Mouse (Mus musculus) C2C12 (cell line): ENCODE data around the gene Mmd2. TPM values are rescaled to one million over a fixed set of nuclear protein-coding genes. Genes with fewer than 3 reads are reported as not detected.

ENCODE experiments used
- H3K27me3 ChIP-seq: one replicate; pipeline ENCODE4 v1.6.1; 2011; ENCODE audit not compliant: control insufficient read depth, insufficient read depth, insufficient read length
- H3K36me3 ChIP-seq: one replicate; pipeline ENCODE4 v1.6.1; 2011; ENCODE audit not compliant: control insufficient read depth, insufficient read depth
- H3K4me3 ChIP-seq: one replicate; pipeline ENCODE4 v1.5.1; 2011; ENCODE audit warnings: mild to moderate bottlenecking, control low read depth; ENCODE audit not compliant: poor library complexity, insufficient read depth, severe bottlenecking
- H3K79me2 ChIP-seq: one replicate; pipeline ENCODE4 v1.6.1; 2011; ENCODE audit not compliant: control insufficient read depth, insufficient read depth
- H3K79me3 ChIP-seq: one replicate; pipeline ENCODE4 v1.6.1; 2011; ENCODE audit warnings: low read depth, control low read depth
- H3ac ChIP-seq: one replicate; pipeline ENCODE3; 2011; ENCODE audit warnings: low read depth; ENCODE audit not compliant: control insufficient read depth, insufficient read length
- CEBPB ChIP-seq: IDR thresholded peaks from one replicate; pipeline ENCODE4 v1.6.1; 2011; ENCODE audit warnings: low read depth, mild to moderate bottlenecking, control low read depth, moderate library complexity
- CTCF ChIP-seq: IDR thresholded peaks from one replicate; pipeline ENCODE4 v1.5.1; 2011; ENCODE audit not compliant: control insufficient read depth, insufficient read depth, insufficient read length
- FOSL1 ChIP-seq: IDR thresholded peaks from one replicate; pipeline ENCODE4 v1.8.0; 2011; ENCODE audit warnings: mild to moderate bottlenecking, low read length; ENCODE audit not compliant: poor library complexity, insufficient read depth, severe bottlenecking
- MAX ChIP-seq: IDR thresholded peaks from one replicate; pipeline ENCODE4 v1.6.1; 2011; ENCODE audit warnings: mild to moderate bottlenecking, control low read depth
- MYOD1 ChIP-seq: IDR thresholded peaks from one replicate; pipeline ENCODE4 v1.6.1; 2011; ENCODE audit warnings: low read depth; ENCODE audit not compliant: control insufficient read depth, insufficient read length
- MYOG ChIP-seq: IDR thresholded peaks from one replicate; pipeline ENCODE4 v1.6.1; 2011; ENCODE audit not compliant: control insufficient read depth, insufficient read length; ENCODE audit errors: extremely low read depth
- USF1 ChIP-seq: IDR thresholded peaks from one replicate; pipeline ENCODE4 v1.6.1; 2011; ENCODE audit warnings: low read depth, mild to moderate bottlenecking, control low read depth, moderate library complexity
- polyA plus RNA-seq: library from polyadenylated mRNA; unstranded; fragments of >200 nt; fragmentation: generic; extraction: Trizol; gene quantifications from one replicate; pipeline ENCODE4 v1.2.1, GENCODE M21; 2012; ENCODE audit warnings: missing spikeins

The Mmd2 gene
- polyA plus RNA-seq, 1 experiment = not detected

DNA sequence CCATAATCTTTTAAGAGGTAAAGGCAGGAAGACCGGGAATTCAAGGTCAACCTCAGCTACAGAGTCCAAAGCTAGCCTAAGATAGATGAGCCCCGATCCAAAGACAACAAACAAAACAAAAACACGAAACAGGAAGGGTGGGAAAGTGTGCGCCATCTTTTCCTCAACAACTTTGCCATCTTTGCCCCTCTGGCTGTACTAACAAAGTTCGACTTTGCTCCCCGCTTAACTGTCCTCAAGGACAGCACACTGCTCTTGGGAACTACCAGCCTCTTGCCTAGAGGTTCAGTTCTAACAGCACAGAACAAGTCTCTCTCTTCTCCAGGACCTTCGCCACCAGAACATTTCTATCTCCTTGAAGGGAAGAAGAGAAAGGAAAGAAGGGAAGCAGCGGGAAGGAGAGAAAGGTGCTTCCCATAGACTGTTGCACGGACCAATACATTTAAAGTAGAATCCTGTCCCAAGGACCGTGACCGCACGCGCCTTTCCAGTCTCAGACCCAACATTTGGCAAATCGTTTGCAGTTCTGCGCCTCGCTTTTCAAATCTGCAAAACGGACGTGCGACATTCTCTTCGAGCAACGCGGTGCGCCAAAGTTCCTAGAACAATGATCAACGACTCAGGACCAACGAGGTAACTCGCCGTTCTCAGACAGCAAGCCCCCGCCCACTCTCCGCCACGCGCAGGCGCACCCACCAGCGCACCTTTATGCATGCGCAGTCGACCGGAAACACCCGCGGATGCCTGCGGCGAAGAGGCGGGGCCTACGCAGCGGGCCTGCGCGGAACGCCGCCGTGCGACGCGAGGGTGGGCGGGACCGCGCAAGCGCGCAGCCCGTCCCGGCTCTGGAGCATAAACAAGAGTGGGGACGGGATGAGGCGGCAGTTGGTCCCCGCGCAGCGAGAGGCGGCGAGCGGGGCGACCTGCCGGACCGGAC lies 20.4 kb upstream of the Mmd2 start:
- H3K79me3 ChIP-seq = peaks cover 26% of the 10 kb centered on the region
- H3K36me3 ChIP-seq = peaks cover 8% of the 10 kb centered on the region
- peaks cover 42% of the 10 kb centered on the region for H3K79me2 ChIP-seq
- peak overlapping the region; percentile 86 for H3K4me3 ChIP-seq
- no peaks in the 10 kb centered on the region for H3K27me3 ChIP-seq
- TF ChIP-seq MAX (peak; percentile 52), MYOG (no peak), CTCF (no peak)
- peak overlapping the region; percentile 81 for H3ac ChIP-seq

- H3K79me2 ChIP-seq = peaks cover 28% of the 10 kb centered on the region
- peak within 1 kb of the TSS; percentile 11 for H3ac ChIP-seq
- TF ChIP-seq CTCF = no peak
- H3K4me3 ChIP-seq = peak within 1 kb of the TSS; percentile 86
- no peaks in the 10 kb centered on the region for H3K36me3 ChIP-seq
- peaks cover 24% of the 10 kb centered on the region for H3K79me3 ChIP-seq
- no peaks in the 10 kb centered on the region for H3K27me3 ChIP-seq
These were observed 18.8 kb upstream of the Mmd2 start, which contains the start of gene Wipi2 for GRCm38 (mm10) chr5:142627398-142627797. Gene Wipi2 (plus strand): TSS chr5:142627698.

DNA sequence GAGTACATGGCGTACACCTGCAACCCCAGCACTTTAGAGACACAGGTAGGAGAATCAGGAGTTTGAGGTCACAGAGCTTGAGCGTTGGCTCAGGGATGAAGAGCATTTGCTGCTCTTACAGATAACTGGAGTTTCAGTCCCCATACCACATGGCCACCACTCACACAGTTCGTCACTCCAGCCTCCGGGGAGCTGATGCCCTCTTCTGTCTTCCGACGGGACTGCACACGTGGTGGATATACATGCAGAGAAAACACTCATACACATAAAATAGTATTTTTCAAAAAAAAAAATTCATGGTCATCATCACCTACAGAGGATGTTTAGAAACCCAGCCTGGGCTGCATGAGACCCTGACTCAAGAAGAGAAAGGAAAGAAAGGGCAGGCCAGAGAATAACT lies 14.5 kb upstream of the Mmd2 start:
- Histone ChIP-seq H3K79me3 (no peaks in the 10 kb centered on the region), H3K79me2 (no peaks in the 10 kb centered on the region), H3ac (no peak overlapping the region), H3K4me3 (no peak overlapping the region), H3K27me3 (peaks cover 22% of the 10 kb centered on the region), H3K36me3 (no peaks in the 10 kb centered on the region)
- TF ChIP-seq MYOD1 (no peak), FOSL1 (no peak), USF1 (no peak), CEBPB (no peak), MAX (no peak), MYOG (no peak), CTCF (no peak)

DNA sequence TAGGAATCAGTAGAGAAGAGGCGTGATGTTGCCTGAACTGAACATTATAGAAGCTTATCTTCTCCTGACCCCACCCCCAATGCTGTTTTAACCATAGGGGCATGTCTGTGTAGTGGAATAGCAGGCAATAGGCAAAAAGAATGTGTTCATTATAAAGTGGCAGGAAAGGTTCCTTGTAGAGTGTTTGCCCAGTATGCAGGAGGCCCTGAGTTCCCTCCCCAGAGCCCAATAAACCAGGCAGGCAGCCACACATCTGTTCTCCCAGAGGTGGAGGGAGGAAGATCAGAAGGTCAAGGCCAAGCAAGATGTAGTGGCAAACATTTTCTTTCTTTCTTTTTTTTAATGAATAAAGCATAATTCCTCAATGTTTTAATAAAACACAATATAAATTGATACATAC lies 13.5 kb upstream of the Mmd2 start:
- TF ChIP-seq FOSL1 (no peak), MYOD1 (no peak), MAX (no peak), MYOG (no peak), CTCF (no peak), CEBPB (no peak), USF1 (no peak)
- Histone ChIP-seq H3K27me3 (peaks cover 25% of the 10 kb centered on the region), H3K79me3 (no peaks in the 10 kb centered on the region), H3K79me2 (no peaks in the 10 kb centered on the region), H3K36me3 (no peaks in the 10 kb centered on the region), H3ac (no peak overlapping the region), H3K4me3 (no peak overlapping the region)

DNA sequence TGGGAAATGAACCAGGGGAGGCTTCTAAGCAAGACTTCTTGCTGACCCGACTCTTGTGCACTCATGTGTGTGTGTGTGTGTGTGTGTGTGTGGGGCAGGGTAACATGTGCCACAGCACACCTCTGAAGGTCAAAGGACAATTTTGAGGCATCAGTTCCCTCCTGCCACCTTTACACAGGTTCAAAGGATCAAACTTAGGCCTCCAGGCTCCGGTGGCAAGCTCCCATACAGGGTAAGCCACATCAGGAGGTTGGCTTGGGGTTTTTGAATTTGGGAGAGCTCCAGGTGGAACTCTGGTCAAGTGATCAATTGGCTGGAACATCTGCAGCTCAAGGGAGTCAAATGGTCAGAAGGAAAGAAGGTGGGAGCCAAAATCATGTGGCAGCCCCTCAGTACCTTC lies 12.8 kb upstream of the Mmd2 start:
- H3K79me3 ChIP-seq = no peaks in the 10 kb centered on the region
- peaks cover 32% of the 10 kb centered on the region for H3K27me3 ChIP-seq
- H3K79me2 ChIP-seq = no peaks in the 10 kb centered on the region
- H3ac ChIP-seq = no peak overlapping the region
- no peak overlapping the region for H3K4me3 ChIP-seq
- H3K36me3 ChIP-seq = no peaks in the 10 kb centered on the region
- TF ChIP-seq MYOG = no peak

- no peaks in the 10 kb centered on the region for H3K79me2 ChIP-seq
- TF ChIP-seq CTCF (peak; percentile 21), MYOG (no peak)
- no peak overlapping the region for H3K4me3 ChIP-seq
- H3K27me3 ChIP-seq = peaks cover 45% of the 10 kb centered on the region
- H3ac ChIP-seq = no peak overlapping the region
- no peaks in the 10 kb centered on the region for H3K79me3 ChIP-seq
- H3K36me3 ChIP-seq = no peaks in the 10 kb centered on the region
These were observed 11.3 kb upstream of the Mmd2 start for GRCm38 (mm10) chr5:142619866-142620265.
